Comparison of ENCODE assay signal across 13 mouse cellular contexts in genomic region chr1:161894126-161894525, GRCm38 (mm10). TPM values are rescaled to one million over a fixed set of nuclear protein-coding genes. Genes with fewer than 3 reads are reported as not detected.
DNase-seq lines count a peak whose midpoint lies in the region; ATAC-seq lines count a peak whose summit lies in the region.
"Had no signal": no experiment of that assay in that cellular context is flagged by ENCODE, and none has a peak within 500 bp of the region (broad histone marks: within the 10 kb centered on the region; RNA-seq: fewer than 3 reads in every experiment).

No protein-coding gene starts in this region.

- no peaks in the 10 kb centered on the region for H3K9me3 ChIP-seq in intestine, embryonic 15.5 days
- no peaks in the 10 kb centered on the region for H3K9me3 ChIP-seq in intestine, embryonic 16.5 days (ENCODE audit: control insufficient read depth, low read length)
- H3K9me3 ChIP-seq in liver, embryonic 16.5 days (replicated peaks; ENCODE audit: control insufficient read depth, low read length): no peaks in the 10 kb centered on the region
- no peaks in the 10 kb centered on the region for H3K9me3 ChIP-seq in neural tube, embryonic 15.5 days (replicated peaks)
- H3K9me3 ChIP-seq: embryonic facial prominence, embryonic 12.5 days had no signal

- no peaks in the 10 kb centered on the region for H3K36me3 ChIP-seq in intestine, embryonic 15.5 days
- H3K36me3 ChIP-seq in intestine, embryonic 16.5 days (ENCODE audit: control insufficient read depth, insufficient read depth, low read length): no peaks in the 10 kb centered on the region
- no peaks in the 10 kb centered on the region for H3K36me3 ChIP-seq in liver, embryonic 16.5 days (ENCODE audit: control insufficient read depth, insufficient read depth)
- no peaks in the 10 kb centered on the region for H3K36me3 ChIP-seq in neural tube, embryonic 15.5 days
- H3K36me3 ChIP-seq: embryonic facial prominence, embryonic 12.5 days had no signal

- no peak overlapping the region for H3K27ac ChIP-seq in intestine, embryonic 15.5 days
- no peak overlapping the region for H3K27ac ChIP-seq in intestine, embryonic 16.5 days (ENCODE audit: low read length)
- peak overlapping the region; percentile 96 for H3K27ac ChIP-seq in liver, embryonic 16.5 days (ENCODE audit: low read length)
- H3K27ac ChIP-seq in neural tube, embryonic 15.5 days (replicated peaks): no peak overlapping the region

- no peak overlapping the region for H3K4me3 ChIP-seq in intestine, embryonic 15.5 days (replicated peaks)
- no peak overlapping the region for H3K4me3 ChIP-seq in intestine, embryonic 16.5 days (ENCODE audit: low read length)
- peak overlapping the region; percentile 13; the same call in 1 of the 2 replicates for H3K4me3 ChIP-seq in liver, embryonic 16.5 days (ENCODE audit: low read depth, low read length)
- H3K4me3 ChIP-seq in neural tube, embryonic 15.5 days (replicated peaks): no peak overlapping the region
- H3K4me3 ChIP-seq: embryonic facial prominence, embryonic 12.5 days had no signal

- H3K27me3 ChIP-seq in intestine, embryonic 15.5 days (replicated peaks): no peaks in the 10 kb centered on the region
- no peaks in the 10 kb centered on the region for H3K27me3 ChIP-seq in intestine, embryonic 16.5 days (replicated peaks; ENCODE audit: control insufficient read depth, insufficient read depth, low read length)
- no peaks in the 10 kb centered on the region for H3K27me3 ChIP-seq in liver, embryonic 16.5 days (ENCODE audit: control insufficient read depth, insufficient read depth, low read depth, low read length)
- no peaks in the 10 kb centered on the region for H3K27me3 ChIP-seq in neural tube, embryonic 15.5 days (replicated peaks)
- H3K27me3 ChIP-seq: embryonic facial prominence, embryonic 12.5 days had no signal

- peak; percentile 36; the same call in 1 of the 2 replicates for ATAC-seq in intestine, embryonic 15.5 days
- ATAC-seq in intestine, embryonic 16.5 days: no peak
- peak; percentile 61 for ATAC-seq in erythroblast, adult 5-6 weeks (replicated peaks; ENCODE audit: low FRiP score, poor library complexity, severe bottlenecking)
- ATAC-seq in liver, embryonic 16.5 days (ENCODE audit: low read depth): peak; percentile 33
- ATAC-seq in neural tube, embryonic 15.5 days (ENCODE audit: low FRiP score): no peak
- ATAC-seq: forebrain, embryonic 16.5 days had no signal

- H3K4me1 ChIP-seq in intestine, embryonic 15.5 days (replicated peaks): no peaks in the 10 kb centered on the region
- H3K4me1 ChIP-seq in intestine, embryonic 16.5 days (ENCODE audit: control insufficient read depth, insufficient read depth, low read length): no peaks in the 10 kb centered on the region
- H3K4me1 ChIP-seq in liver, embryonic 16.5 days (ENCODE audit: control insufficient read depth, low read depth, low read length): peaks cover 35% of the 10 kb centered on the region
- H3K4me1 ChIP-seq in neural tube, embryonic 15.5 days: no peaks in the 10 kb centered on the region
- H3K4me1 ChIP-seq: embryonic facial prominence, embryonic 12.5 days had no signal

- WGBS in intestine, embryonic 15.5 days: 69% methylated on average over 2 of the region's 2 CpGs
- WGBS in intestine, embryonic 16.5 days: 61% methylated on average over 2 of the region's 2 CpGs
- 6% methylated on average over 2 of the region's 2 CpGs for WGBS in liver, embryonic 16.5 days (ENCODE audit: insufficient replicate concordance)
- 80% methylated on average over 2 of the region's 2 CpGs for WGBS in neural tube, embryonic 15.5 days

- peak; percentile 61 for DNase-seq in CD4-positive, CD25-positive, alpha-beta regulatory T cell, adult 2 months (ENCODE audit: low read depth, low spot score)
- DNase-seq in adrenal gland, postnatal 10 days: no peak
- DNase-seq in retina, postnatal 1 day: no peak
- DNase-seq: cerebellum, adult 8-10 months; kidney, postnatal 36 days; lung, postnatal 4 days had no signal

- no peak overlapping the region for H3K4me2 ChIP-seq in intestine, embryonic 15.5 days (replicated peaks)
- no peak overlapping the region for H3K4me2 ChIP-seq in intestine, embryonic 16.5 days (ENCODE audit: low read depth, low read length)
- peak overlapping the region; percentile 61 for H3K4me2 ChIP-seq in liver, embryonic 16.5 days (ENCODE audit: low read depth, low read length)
- no peak overlapping the region for H3K4me2 ChIP-seq in neural tube, embryonic 15.5 days
- H3K4me2 ChIP-seq: embryonic facial prominence, embryonic 12.5 days had no signal

- H3K9ac ChIP-seq in intestine, embryonic 15.5 days: no peak overlapping the region
- no peak overlapping the region for H3K9ac ChIP-seq in intestine, embryonic 16.5 days (ENCODE audit: low read depth, low read length)
- H3K9ac ChIP-seq in liver, embryonic 16.5 days (ENCODE audit: low read depth, low read length): peak overlapping the region; percentile 45
- no peak overlapping the region for H3K9ac ChIP-seq in neural tube, embryonic 15.5 days (replicated peaks)
- H3K9ac ChIP-seq: embryonic facial prominence, embryonic 12.5 days had no signal

RNA-seq across cellular contexts. Expression of gene Suco, which starts 17.6 kb away (rescaled TPM):
- 14.0 and 21.9 TPM in 2 replicates for polyA plus RNA-seq in intestine, embryonic 15.5 days (2015; fragmentation: Nextera tagmentation; extraction: Ambion mirVana)
- 10.6 and 13.8 TPM in 2 replicates for polyA plus RNA-seq in intestine, embryonic 16.5 days (2015; fragmentation: Nextera tagmentation; extraction: Ambion mirVana)
- 214 and 222 TPM in 2 replicates for total RNA-seq in erythroblast, adult 5-6 weeks (2015; ENCODE audit: low replicate concordance)
- 600 and 746 TPM in 2 replicates for total RNA-seq in erythroblast, adult 5-6 weeks (2017; ENCODE audit: low replicate concordance)
- 13.4 and 15.2 TPM in 2 replicates for polyA plus RNA-seq in liver, embryonic 16.5 days (2015; fragmentation: Nextera tagmentation; extraction: Ambion mirVana)
- 10 to 100 TPM; 32.9 to 34.0 TPM for total RNA-seq in adrenal gland, postnatal 10 days (2021)
- 17.4 and 22.2 TPM in 2 replicates for polyA plus RNA-seq in neural tube, embryonic 15.5 days (2015; fragmentation: Nextera tagmentation; extraction: Ambion mirVana)

Comparison
In these comparisons a context has a peak if more than half of its experiments do, and no peak if none do; other contexts are left out.
1. ATAC-seq: peak in intestine, embryonic 15.5 days (single experiment), erythroblast, adult 5-6 weeks (single experiment) and liver, embryonic 16.5 days (single experiment); none in intestine, embryonic 16.5 days (single experiment) and neural tube, embryonic 15.5 days (single experiment).